ENCODE assay signal across 19 mouse cellular contexts in genomic region chr5:139255777-139256176, GRCm38 (mm10). TPM values are rescaled to one million over a fixed set of nuclear protein-coding genes. Genes with fewer than 3 reads are reported as not detected.
DNase-seq lines count a peak whose midpoint lies in the region; ATAC-seq and TF ChIP-seq lines count a peak whose summit lies in the region.
"Had no signal": no experiment of that assay in that cellular context is flagged by ENCODE, and none has a peak within 500 bp of the region (broad histone marks: within the 10 kb centered on the region; RNA-seq: fewer than 3 reads in every experiment).

No protein-coding gene starts in this region.

- H3K4me2 ChIP-seq in stomach, embryonic 16.5 days (ENCODE audit: low read depth, low read length): no peak overlapping the region
- no peak overlapping the region for H3K4me2 ChIP-seq in stomach, postnatal 0 days (replicated peaks; ENCODE audit: low read depth)
- H3K4me2 ChIP-seq in heart, postnatal 0 days (ENCODE audit: low read depth, low read length): 0 out of 2 replicates have a peak overlapping the region, but pooled peaks have one; percentile 7
- H3K4me2 ChIP-seq: hindbrain, embryonic 12.5 days; midbrain, embryonic 15.5 days; neural tube, embryonic 12.5 days; stomach, embryonic 15.5 days had no signal

- H3K27me3 ChIP-seq in stomach, embryonic 16.5 days (ENCODE audit: control insufficient read depth, insufficient read depth, low read length): no peaks in the 10 kb centered on the region
- no peaks in the 10 kb centered on the region for H3K27me3 ChIP-seq in stomach, postnatal 0 days (ENCODE audit: control insufficient read depth, insufficient read depth, low read length)
- no peaks in the 10 kb centered on the region for H3K27me3 ChIP-seq in heart, postnatal 0 days (ENCODE audit: control insufficient read depth, insufficient read depth, low read length)
- H3K27me3 ChIP-seq: hindbrain, embryonic 12.5 days; midbrain, embryonic 15.5 days; neural tube, embryonic 12.5 days; stomach, embryonic 15.5 days had no signal

- H3K9me3 ChIP-seq in stomach, embryonic 16.5 days (replicated peaks; ENCODE audit: control insufficient read depth, low read length): no peaks in the 10 kb centered on the region
- H3K9me3 ChIP-seq in stomach, postnatal 0 days (ENCODE audit: control insufficient read depth, low read length): no peaks in the 10 kb centered on the region
- H3K9me3 ChIP-seq in heart, postnatal 0 days (replicated peaks; ENCODE audit: control insufficient read depth, low read length): no peaks in the 10 kb centered on the region
- H3K9me3 ChIP-seq: forebrain, embryonic 10.5 days; G1E; hindbrain, embryonic 12.5 days; midbrain, embryonic 15.5 days; neural tube, embryonic 12.5 days; stomach, embryonic 15.5 days had no signal

- H3K4me1 ChIP-seq in stomach, embryonic 16.5 days (ENCODE audit: control insufficient read depth, insufficient read depth, low read length): peaks cover 46% of the 10 kb centered on the region
- peaks cover 14% of the 10 kb centered on the region for H3K4me1 ChIP-seq in stomach, postnatal 0 days (replicated peaks; ENCODE audit: control insufficient read depth, insufficient read depth)
- H3K4me1 ChIP-seq in heart, postnatal 0 days (ENCODE audit: control insufficient read depth, insufficient read depth): peaks cover 66% of the 10 kb centered on the region

- no peak overlapping the region; the same call in 1 of the 2 replicates for H3K27ac ChIP-seq in stomach, embryonic 16.5 days (ENCODE audit: low read length)
- H3K27ac ChIP-seq in stomach, postnatal 0 days (replicated peaks): no peak overlapping the region
- peak overlapping the region; percentile 74 for H3K27ac ChIP-seq in heart, postnatal 0 days (ENCODE audit: low read depth)
- H3K27ac ChIP-seq: forebrain, embryonic 10.5 days; hindbrain, embryonic 12.5 days; midbrain, embryonic 15.5 days; neural tube, embryonic 12.5 days; stomach, embryonic 15.5 days had no signal

- no peak for TF ChIP-seq CTCF in stomach, postnatal 0 days (IDR thresholded peaks at IDR 0.05; ENCODE audit: low read depth)
- no peak for TF ChIP-seq CTCF in heart, postnatal 0 days (IDR thresholded peaks at IDR 0.05; ENCODE audit: low read depth)

- no peak for ATAC-seq in stomach, embryonic 16.5 days (ENCODE audit: insufficient read depth, low FRiP score)
- ATAC-seq in stomach, postnatal 0 days (ENCODE audit: low FRiP score, low TSS enrichment): no peak
- ATAC-seq in heart, postnatal 0 days (ENCODE audit: insufficient read depth, low read depth): no peak
- ATAC-seq: intestine, postnatal 0 days; midbrain, embryonic 15.5 days had no signal

- H3K4me3 ChIP-seq in stomach, embryonic 16.5 days (replicated peaks; ENCODE audit: low read length): no peak overlapping the region
- H3K4me3 ChIP-seq in stomach, postnatal 0 days (ENCODE audit: low read depth, low read length): no peak overlapping the region
- no peak overlapping the region for H3K4me3 ChIP-seq in heart, postnatal 0 days (ENCODE audit: low read depth, low read length)
- H3K4me3 ChIP-seq: forebrain, embryonic 10.5 days; hindbrain, embryonic 12.5 days; midbrain, embryonic 15.5 days; neural tube, embryonic 12.5 days; stomach, embryonic 15.5 days had no signal

- H3K36me3 ChIP-seq in stomach, embryonic 16.5 days (ENCODE audit: control insufficient read depth, insufficient read depth, low read length): 0 out of 2 replicates have a peak, but pooled peaks cover 2% of the 10 kb centered on the region
- H3K36me3 ChIP-seq in stomach, postnatal 0 days (ENCODE audit: control insufficient read depth, insufficient read depth, low read length): peaks cover 2% of the 10 kb centered on the region; the same call in 1 of the 2 replicates
- H3K36me3 ChIP-seq in heart, postnatal 0 days (replicated peaks; ENCODE audit: control insufficient read depth, insufficient read depth, low read length): peaks cover 4% of the 10 kb centered on the region; the same call in 1 of the 2 replicates
- H3K36me3 ChIP-seq: midbrain, embryonic 15.5 days had no signal

- peak; percentile 93 for DNase-seq in heart, adult 11 months
- no peak for DNase-seq in heart, adult 8-10 months (ENCODE audit: low spot score)
- no peak for DNase-seq in stomach, postnatal 0 days (ENCODE audit: low spot score)
- peak; percentile 22 for DNase-seq in heart, postnatal 0 days (ENCODE audit: low spot score)
- DNase-seq in left cerebral cortex, postnatal 14 days (ENCODE audit: low spot score in 2 of 2): no peak
- no peak for DNase-seq in cerebellum, postnatal 25 days
- DNase-seq: adrenal gland, postnatal 14 days; cerebellum, postnatal 36 days; kidney, postnatal 25 days; lung, postnatal 36 days; right cerebral cortex, postnatal 4 days had no signal

- WGBS in stomach, embryonic 16.5 days: 81% methylated on average over 6 of the region's 6 CpGs
- WGBS in stomach, postnatal 0 days: 83% methylated on average over 6 of the region's 6 CpGs
- 42% methylated on average over 6 of the region's 6 CpGs for WGBS in heart, postnatal 0 days

- 0 out of 2 replicates have a peak overlapping the region, but pooled peaks have one; percentile 44 for H3K9ac ChIP-seq in stomach, embryonic 16.5 days (ENCODE audit: low read length)
- H3K9ac ChIP-seq in stomach, postnatal 0 days (ENCODE audit: low read length): no peak overlapping the region
- H3K9ac ChIP-seq in heart, postnatal 0 days (replicated peaks; ENCODE audit: low read depth, low read length): peak overlapping the region; percentile 22; the same call in 1 of the 2 replicates
- H3K9ac ChIP-seq: hindbrain, embryonic 12.5 days; midbrain, embryonic 15.5 days; neural tube, embryonic 12.5 days; stomach, embryonic 15.5 days had no signal

- intact Hi-C loops in left cerebral cortex, postnatal 14 days (cut with DNase I): no loop called here

- TF ChIP-seq EP300 in stomach, postnatal 0 days (optimal IDR thresholded peaks at IDR 0.05): no peak
- no peak for TF ChIP-seq EP300 in heart, postnatal 0 days (IDR thresholded peaks at IDR 0.05; ENCODE audit: low read depth)

RNA-seq across cellular contexts. Expression of gene Get4, which starts 3.7 kb away (rescaled TPM):
- 10 to 100 TPM; 39.1 to 45.9 (median 43.7) TPM for total RNA-seq in heart, adult 8-10 months (2022)
- polyA plus RNA-seq in stomach, embryonic 16.5 days (2015; fragmentation: Nextera tagmentation; extraction: Ambion mirVana): 136 and 142 TPM in 2 replicates
- polyA plus RNA-seq in stomach, postnatal 0 days (2015; fragmentation: Nextera tagmentation; extraction: Ambion mirVana): 132 and 133 TPM in 2 replicates
- 56.8 and 61.6 TPM in 2 replicates for total RNA-seq in heart, postnatal 0 days (2014; rRNA removed; ENCODE audit: low replicate concordance)
- 153 TPM in 2 replicates for polyA plus RNA-seq in heart, postnatal 0 days (2015; fragmentation: Nextera tagmentation; extraction: Ambion mirVana)
- 10 to 100 TPM; 47.6 to 55.7 TPM for total RNA-seq in left cerebral cortex, postnatal 14 days (2021)

RNA-seq across cellular contexts. Expression of gene Sun1, which starts 55.3 kb away (rescaled TPM):
- 10 to 100 TPM; 48.0 to 58.0 (median 50.7) TPM for total RNA-seq in heart, adult 8-10 months (2022)
- polyA plus RNA-seq in stomach, embryonic 16.5 days (2015; fragmentation: Nextera tagmentation; extraction: Ambion mirVana): 56.2 and 58.3 TPM in 2 replicates
- polyA plus RNA-seq in stomach, postnatal 0 days (2015; fragmentation: Nextera tagmentation; extraction: Ambion mirVana): 24.0 TPM in 2 replicates
- total RNA-seq in heart, postnatal 0 days (2014; rRNA removed; ENCODE audit: low replicate concordance): 46.5 and 71.5 TPM in 2 replicates
- polyA plus RNA-seq in heart, postnatal 0 days (2015; fragmentation: Nextera tagmentation; extraction: Ambion mirVana): 22.4 and 22.6 TPM in 2 replicates
- total RNA-seq in left cerebral cortex, postnatal 14 days (2021): 100 to 1,000 TPM in 1 of 2 experiments, 10 to 100 TPM in 1; 98.7 to 116 TPM

Comparison
In these comparisons a context has a peak if more than half of its experiments do, and no peak if none do; other contexts are left out.
1. DNase-seq: peak in heart, adult 11 months (single experiment) and heart, postnatal 0 days (single experiment); none in heart, adult 8-10 months (single experiment), stomach, postnatal 0 days (single experiment), left cerebral cortex, postnatal 14 days (0 of 2) and cerebellum, postnatal 25 days (0 of 2).